Mouse (Mus musculus): Measurements from ENCODE around the gene Dppa1. TPM values are rescaled to one million over a fixed set of nuclear protein-coding genes. Genes with fewer than 3 reads are reported as not detected.
A peak's percentile ranks its signal among the peaks of the same experiment; 100 is the strongest.

Gene Dppa1
- polyA plus RNA-seq, 1 experiment from 2014 or later, result not detected

DNA sequence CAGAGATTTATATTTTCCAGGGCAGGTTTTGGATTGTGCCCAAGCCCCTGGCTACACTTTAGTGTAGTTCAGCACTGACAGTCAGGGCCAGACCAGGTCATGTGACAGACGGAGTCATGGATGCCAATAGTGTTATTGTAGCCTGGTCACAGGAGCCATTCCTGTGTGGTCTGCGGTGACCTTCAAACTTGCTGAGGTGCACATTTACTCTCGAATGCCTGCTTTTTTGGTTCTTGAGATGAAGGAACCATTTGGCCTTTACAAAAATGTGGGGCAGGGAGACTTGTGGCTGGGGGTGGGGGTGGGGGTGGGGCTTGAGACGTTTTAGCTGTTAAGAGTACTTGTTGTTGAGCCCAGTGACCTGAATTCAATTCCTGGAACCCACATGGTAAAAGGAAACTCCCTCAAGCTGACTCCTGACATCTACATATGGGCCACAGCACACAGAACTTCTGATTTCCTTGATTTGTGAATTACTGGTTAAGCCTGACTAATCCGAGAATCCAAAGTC, 50.2 kb downstream of the Dppa1 start:
- Histone ChIP-seq H3K4me1 (ENCODE audit: control insufficient read depth, insufficient read depth, low read length) (no peaks in the 10 kb centered on the region), H3K4me3 (ENCODE audit: low read depth, low read length) (no peak overlapping the region), H3K9ac (replicated peaks; ENCODE audit: low read length) (no peak overlapping the region), H3K9me3 (replicated peaks; ENCODE audit: control insufficient read depth, low read length) (no peaks in the 10 kb centered on the region), H3K27ac (replicated peaks; ENCODE audit: low read depth, low read length) (no peak overlapping the region), H3K27me3 (ENCODE audit: control insufficient read depth, insufficient read depth, low read length) (no peaks in the 10 kb centered on the region), H3K4me2 (ENCODE audit: low read depth, low read length) (no peak overlapping the region), H3K36me3 (replicated peaks; ENCODE audit: control insufficient read depth, insufficient read depth, low read depth, low read length) (no peaks in the 10 kb centered on the region)
- ATAC-seq (replicated peaks; ENCODE audit: insufficient number of reproducible peaks, low FRiP score, low TSS enrichment, low read depth) (no peak), DNase-seq (ENCODE audit: low spot score) (peak; percentile 6)
- WGBS, result 53% methylated on average over 5 of the region's 5 CpGs

DNA sequence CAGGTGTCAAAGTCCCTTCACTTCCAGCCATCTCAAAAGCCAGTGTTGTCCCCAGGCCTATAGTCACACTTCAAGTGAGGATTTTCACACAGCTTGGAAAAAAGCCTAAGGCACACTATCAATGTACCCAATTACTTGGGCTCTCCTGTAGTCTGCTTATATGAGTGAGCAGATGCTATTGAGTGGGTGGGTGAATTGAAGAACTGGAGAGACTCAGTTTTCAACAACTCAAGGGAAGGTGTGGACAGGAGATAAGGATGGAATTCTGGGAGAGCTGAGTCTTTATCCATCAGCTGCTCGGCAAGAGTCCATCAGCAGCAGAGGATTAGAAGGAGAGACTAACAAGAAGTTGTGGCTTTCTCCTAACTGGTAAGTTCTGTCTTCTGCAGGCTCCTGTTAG, 57.7 kb downstream of the Dppa1 start, which contains the start of gene BC053393:
BC053393 (plus strand) TSS at position 210 of the 400 bp plus-strand sequence.
- no peak within 1 kb of the TSS for H3K9ac ChIP-seq (replicated peaks; ENCODE audit: low read length)
- DNase-seq (ENCODE audit: low spot score) (no peak), ATAC-seq (replicated peaks; ENCODE audit: insufficient number of reproducible peaks, low FRiP score, low TSS enrichment, low read depth) (no peak)
- H3K4me3 ChIP-seq (ENCODE audit: low read depth, low read length), result no peak within 1 kb of the TSS
- 84% methylated on average over 1 of the region's 1 CpGs for WGBS
- no peaks in the 10 kb centered on the region for H3K4me1 ChIP-seq (ENCODE audit: control insufficient read depth, insufficient read depth, low read length)
- H3K27me3 ChIP-seq (ENCODE audit: control insufficient read depth, insufficient read depth, low read length), result no peaks in the 10 kb centered on the region
- no peaks in the 10 kb centered on the region for H3K9me3 ChIP-seq (replicated peaks; ENCODE audit: control insufficient read depth, low read length)
- no peaks in the 10 kb centered on the region for H3K36me3 ChIP-seq (replicated peaks; ENCODE audit: control insufficient read depth, insufficient read depth, low read depth, low read length)
- no peak within 1 kb of the TSS for H3K4me2 ChIP-seq (ENCODE audit: low read depth, low read length)
- no peak within 1 kb of the TSS for H3K27ac ChIP-seq (replicated peaks; ENCODE audit: low read depth, low read length)

GRCm38 (mm10) chr11:46569107-46569506, 60.0 kb downstream of the Dppa1 start:
- ATAC-seq (replicated peaks; ENCODE audit: insufficient number of reproducible peaks, low FRiP score, low TSS enrichment, low read depth) (no peak), DNase-seq (ENCODE audit: low spot score) (no peak)
- Histone ChIP-seq H3K4me1 (ENCODE audit: control insufficient read depth, insufficient read depth, low read length) (no peaks in the 10 kb centered on the region), H3K27ac (replicated peaks; ENCODE audit: low read depth, low read length) (no peak overlapping the region), H3K4me2 (ENCODE audit: low read depth, low read length) (no peak overlapping the region), H3K9me3 (replicated peaks; ENCODE audit: control insufficient read depth, low read length) (no peaks in the 10 kb centered on the region), H3K36me3 (replicated peaks; ENCODE audit: control insufficient read depth, insufficient read depth, low read depth, low read length) (no peaks in the 10 kb centered on the region), H3K4me3 (ENCODE audit: low read depth, low read length) (no peak overlapping the region), H3K9ac (replicated peaks; ENCODE audit: low read length) (no peak overlapping the region), H3K27me3 (ENCODE audit: control insufficient read depth, insufficient read depth, low read length) (no peaks in the 10 kb centered on the region)
- 63% methylated on average over 1 of the region's 1 CpGs for WGBS

GRCm38 (mm10) chr11:46565967-46566366, 63.1 kb downstream of the Dppa1 start:
- H3K27me3 ChIP-seq (ENCODE audit: control insufficient read depth, insufficient read depth, low read length), result no peaks in the 10 kb centered on the region
- ATAC-seq (replicated peaks; ENCODE audit: insufficient number of reproducible peaks, low FRiP score, low TSS enrichment, low read depth) (no peak), DNase-seq (ENCODE audit: low spot score) (no peak)
- no peaks in the 10 kb centered on the region for H3K36me3 ChIP-seq (replicated peaks; ENCODE audit: control insufficient read depth, insufficient read depth, low read depth, low read length)
- H3K4me1 ChIP-seq (ENCODE audit: control insufficient read depth, insufficient read depth, low read length), result no peaks in the 10 kb centered on the region
- H3K9ac ChIP-seq (replicated peaks; ENCODE audit: low read length), result no peak overlapping the region
- no peak overlapping the region for H3K4me2 ChIP-seq (ENCODE audit: low read depth, low read length)
- no peaks in the 10 kb centered on the region for H3K9me3 ChIP-seq (replicated peaks; ENCODE audit: control insufficient read depth, low read length)
- no peak overlapping the region for H3K4me3 ChIP-seq (ENCODE audit: low read depth, low read length)
- 88% methylated on average over 2 of the region's 2 CpGs for WGBS
- no peak overlapping the region for H3K27ac ChIP-seq (replicated peaks; ENCODE audit: low read depth, low read length)

DNA sequence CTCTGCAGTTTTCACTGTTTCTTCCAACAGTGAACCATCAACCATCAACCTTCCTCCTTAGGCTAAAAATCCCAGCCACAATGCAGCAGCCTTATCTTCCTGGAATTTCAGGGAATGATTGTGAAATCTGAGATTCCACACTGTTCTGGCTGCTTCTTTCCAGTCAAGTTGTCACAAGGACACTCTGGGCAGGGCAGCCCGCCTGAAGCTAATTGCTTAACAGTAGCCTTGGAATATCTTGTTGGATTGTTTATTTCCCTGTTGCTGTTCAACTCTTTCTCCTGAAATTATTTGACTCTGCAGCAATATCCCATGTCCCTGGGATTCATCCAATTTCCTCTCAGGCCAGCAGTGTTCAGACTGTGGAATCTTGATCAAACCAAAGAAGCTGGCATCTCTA, 64.4 kb downstream of the Dppa1 start:
- Histone ChIP-seq H3K9ac (replicated peaks; ENCODE audit: low read length) (no peak overlapping the region), H3K27ac (replicated peaks; ENCODE audit: low read depth, low read length) (no peak overlapping the region), H3K4me1 (ENCODE audit: control insufficient read depth, insufficient read depth, low read length) (no peaks in the 10 kb centered on the region), H3K27me3 (ENCODE audit: control insufficient read depth, insufficient read depth, low read length) (no peaks in the 10 kb centered on the region), H3K9me3 (replicated peaks; ENCODE audit: control insufficient read depth, low read length) (no peaks in the 10 kb centered on the region), H3K36me3 (replicated peaks; ENCODE audit: control insufficient read depth, insufficient read depth, low read depth, low read length) (no peaks in the 10 kb centered on the region), H3K4me3 (ENCODE audit: low read depth, low read length) (no peak overlapping the region), H3K4me2 (ENCODE audit: low read depth, low read length) (no peak overlapping the region)
- no peak for ATAC-seq (replicated peaks; ENCODE audit: insufficient number of reproducible peaks, low FRiP score, low TSS enrichment, low read depth)
- WGBS, result 72% methylated on average over 1 of the region's 1 CpGs
- DNase-seq (ENCODE audit: low spot score), result no peak

GRCm38 (mm10) chr11:46561096-46561495, 68.0 kb downstream of the Dppa1 start:
- no peaks in the 10 kb centered on the region for H3K27me3 ChIP-seq (ENCODE audit: control insufficient read depth, insufficient read depth, low read length)
- no peak overlapping the region for H3K9ac ChIP-seq (replicated peaks; ENCODE audit: low read length)
- no peaks in the 10 kb centered on the region for H3K9me3 ChIP-seq (replicated peaks; ENCODE audit: control insufficient read depth, low read length)
- H3K4me3 ChIP-seq (ENCODE audit: low read depth, low read length), result no peak overlapping the region
- no peak overlapping the region for H3K4me2 ChIP-seq (ENCODE audit: low read depth, low read length)
- H3K4me1 ChIP-seq (ENCODE audit: control insufficient read depth, insufficient read depth, low read length), result no peaks in the 10 kb centered on the region
- H3K36me3 ChIP-seq (replicated peaks; ENCODE audit: control insufficient read depth, insufficient read depth, low read depth, low read length), result no peaks in the 10 kb centered on the region
- DNase-seq (ENCODE audit: low spot score) (no peak), ATAC-seq (replicated peaks; ENCODE audit: insufficient number of reproducible peaks, low FRiP score, low TSS enrichment, low read depth) (no peak)
- no peak overlapping the region for H3K27ac ChIP-seq (replicated peaks; ENCODE audit: low read depth, low read length)
- WGBS, result 92% methylated on average over 4 of the region's 4 CpGs

Other genes with a start within 250 kb of the Dppa1 start
- not detected in 2 replicates for gene Itk, start 239.7 kb downstream of the Dppa1 start, polyA plus RNA-seq (2014; fragmentation: Nextera tagmentation; extraction: Ambion mirVana)
- gene Fam71b, start 232.7 kb downstream of the Dppa1 start, polyA plus RNA-seq (2014; fragmentation: Nextera tagmentation; extraction: Ambion mirVana), result not detected in 2 replicates
- 113 and 114 TPM in 2 replicates for gene Med7, start 192.3 kb downstream of the Dppa1 start, polyA plus RNA-seq (2014; fragmentation: Nextera tagmentation; extraction: Ambion mirVana)
- 0.26 TPM in 1 of 2 replicates, not detected in the other for gene Havcr2, start 174.3 kb downstream of the Dppa1 start, polyA plus RNA-seq (2014; fragmentation: Nextera tagmentation; extraction: Ambion mirVana)
- gene Gm12169, start 105.0 kb downstream of the Dppa1 start, polyA plus RNA-seq (2014; fragmentation: Nextera tagmentation; extraction: Ambion mirVana), result not detected in 2 replicates
- gene BC053393, start 57.7 kb downstream of the Dppa1 start, polyA plus RNA-seq (2014; fragmentation: Nextera tagmentation; extraction: Ambion mirVana), result not detected in 2 replicates
- not detected in 2 replicates for gene Timd2, start 77.8 kb upstream of the Dppa1 start, polyA plus RNA-seq (2014; fragmentation: Nextera tagmentation; extraction: Ambion mirVana)
- not detected in 2 replicates for gene Havcr1, start 105.8 kb upstream of the Dppa1 start, polyA plus RNA-seq (2014; fragmentation: Nextera tagmentation; extraction: Ambion mirVana)
- gene Timd4, start 181.5 kb upstream of the Dppa1 start, polyA plus RNA-seq (2014; fragmentation: Nextera tagmentation; extraction: Ambion mirVana), result 0.31 TPM in 1 of 2 replicates, not detected in the other